Mouse (Mus musculus) left cerebral cortex, adult 18-20 months (tissue): ENCODE measurements around the gene Ddx27. TPM values are rescaled to one million over a fixed set of nuclear protein-coding genes. Genes with fewer than 3 reads are reported as not detected.

Source experiments
- DNase-seq, 2 experiments: peaks; one replicate each; pipeline ENCODE4 v3.0.0; 2021 to 2022; ENCODE audit warnings: low spot score in 2 of 2, mixed read lengths in 1 of 2
- total RNA-seq, 2 experiments: library from RNA; stranded (reverse); gene quantifications; 2 replicates each; pipeline ENCODE4 v1.2.3; 2021

Gene Ddx27
- total RNA-seq, 2 experiments from 2014 or later, result 27.8 to 28.6 TPM

DNA sequence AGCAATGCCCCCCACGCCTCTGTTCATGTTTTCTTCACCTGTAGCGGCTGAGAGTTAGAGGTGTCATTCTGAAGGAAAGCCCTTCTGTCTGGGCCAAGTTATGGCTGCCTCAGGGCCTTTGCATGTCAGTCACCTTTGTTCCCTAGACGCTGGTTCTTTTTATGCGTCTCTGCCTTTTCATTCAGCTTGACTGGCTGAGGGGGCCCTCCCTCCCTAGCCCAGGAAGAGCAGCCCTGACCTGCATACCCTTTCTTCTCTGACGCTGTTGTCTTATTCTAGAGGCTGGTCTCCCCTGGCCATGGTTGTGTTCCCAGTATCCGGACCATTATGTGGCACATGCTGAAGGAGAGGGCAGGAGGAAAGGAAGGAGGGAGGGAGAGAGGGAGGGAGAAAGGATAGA is 66.1 kb downstream of the Ddx27 start:
- no peak for DNase-seq

- DNase-seq, result no peak
Measured at GRCm38 (mm10) chr2:167081639-167082038, 66.6 kb downstream of the Ddx27 start.

Other genes with a start within 250 kb of the Ddx27 start
- gene Trp53rkb, start 222.7 kb upstream of the Ddx27 start, total RNA-seq, result 1 to 10 TPM; 6.9 to 7.1 TPM
- gene Arfgef2, start 209.6 kb upstream of the Ddx27 start, total RNA-seq, result 10 to 100 TPM; 63.4 to 64.9 TPM
- 10 to 100 TPM; 59.9 to 61.3 TPM for gene Cse1l, start 109.2 kb upstream of the Ddx27 start, total RNA-seq
- gene Stau1, start 18.9 kb upstream of the Ddx27 start, total RNA-seq, result 10 to 100 TPM; 71.0 to 73.2 TPM
- 10 to 100 TPM; 77.2 to 78.9 TPM for gene Znfx1, start 47.8 kb downstream of the Ddx27 start, total RNA-seq
- 100 to 1,000 TPM; 197 to 205 TPM for gene Kcnb1, start 175.0 kb downstream of the Ddx27 start, total RNA-seq
- 1 to 10 TPM; 1.5 to 2.4 TPM for gene Ptgis, start 225.4 kb downstream of the Ddx27 start, total RNA-seq